ENCODE assay signal across 16 mouse cellular contexts in genomic region chr11:24095656-24096353, GRCm38 (mm10). TPM values are rescaled to one million over a fixed set of nuclear protein-coding genes. Genes with fewer than 3 reads are reported as not detected.
DNase-seq lines count a peak whose midpoint lies in the region; ATAC-seq and TF ChIP-seq lines count a peak whose summit lies in the region.
"Had no signal": no experiment of that assay in that cellular context is flagged by ENCODE, and none has a peak within 500 bp of the region (broad histone marks: within the 10 kb centered on the region; RNA-seq: fewer than 3 reads in every experiment).

No protein-coding gene starts in this region.

- no peak for DNase-seq in layer of hippocampus, adult 2 months (ENCODE audit: low spot score in 2 of 2)
- no peak for DNase-seq in layer of hippocampus, postnatal 14 days (ENCODE audit: low spot score in 2 of 2)
- DNase-seq in brain, embryonic 14.5 days (ENCODE audit: low read depth) = peak; percentile 95
- DNase-seq in forebrain, embryonic 14.5 days (ENCODE audit: low spot score) = peak; percentile 94
- DNase-seq in liver, embryonic 13.5 days = no peak
- DNase-seq in ovary, postnatal 36 days (ENCODE audit: low spot score) = no peak
- DNase-seq in kidney, postnatal 10 days = no peak
- no peak for DNase-seq in gastrocnemius, postnatal 10 days
- DNase-seq: cerebellum, postnatal 10 days; gastrocnemius, adult 2 months; kidney, adult 18-20 months; lung, postnatal 10 days; right cerebral cortex, postnatal 14 days; thymus, postnatal 4 days had no signal

- peak overlapping the region; percentile 30 for H3K4me3 ChIP-seq in layer of hippocampus, adult 2 months
- peak overlapping the region; percentile 13 for H3K4me3 ChIP-seq in forebrain, embryonic 14.5 days (ENCODE audit: low read depth, low read length)
- no peak overlapping the region for H3K4me3 ChIP-seq in liver, embryonic 13.5 days (replicated peaks)
- H3K4me3 ChIP-seq: gastrocnemius, adult 2 months; heart, embryonic 15.5 days had no signal

- peaks cover 10% of the 10 kb centered on the region for H3K36me3 ChIP-seq in forebrain, embryonic 14.5 days (ENCODE audit: control insufficient read depth, insufficient read depth, low read length)
- peaks cover 30% of the 10 kb centered on the region for H3K36me3 ChIP-seq in liver, embryonic 13.5 days
- H3K36me3 ChIP-seq: heart, embryonic 15.5 days had no signal

- peak; percentile 87 for ATAC-seq in forebrain, embryonic 14.5 days
- no peak for ATAC-seq in liver, embryonic 13.5 days (ENCODE audit: low read depth)

- no peaks in the 10 kb centered on the region for H3K9me3 ChIP-seq in forebrain, embryonic 14.5 days (replicated peaks; ENCODE audit: control insufficient read depth, low read length)
- no peaks in the 10 kb centered on the region for H3K9me3 ChIP-seq in liver, embryonic 13.5 days (replicated peaks)
- H3K9me3 ChIP-seq: heart, embryonic 15.5 days had no signal

- H3K27me3 ChIP-seq in forebrain, embryonic 14.5 days (replicated peaks; ENCODE audit: control insufficient read depth, insufficient read depth, low read length) = no peaks in the 10 kb centered on the region
- no peaks in the 10 kb centered on the region for H3K27me3 ChIP-seq in liver, embryonic 13.5 days
- H3K27me3 ChIP-seq: heart, embryonic 15.5 days had no signal

- peaks cover 86% of the 10 kb centered on the region for H3K4me1 ChIP-seq in forebrain, embryonic 14.5 days (ENCODE audit: control insufficient read depth, insufficient read depth, low read length)
- peaks cover 86% of the 10 kb centered on the region for H3K4me1 ChIP-seq in liver, embryonic 13.5 days (replicated peaks)

- H3K27ac ChIP-seq in layer of hippocampus, adult 2 months = peak overlapping the region; percentile 95
- H3K27ac ChIP-seq in forebrain, embryonic 14.5 days (ENCODE audit: low read depth, low read length) = peak overlapping the region; percentile 94
- peak overlapping the region; percentile 63 for H3K27ac ChIP-seq in liver, embryonic 13.5 days
- H3K27ac ChIP-seq: gastrocnemius, adult 2 months had no signal

- no peak for TF ChIP-seq POLR2A in brain, embryonic 14.5 days (IDR thresholded peaks at IDR 0.05; ENCODE audit: borderline replicate concordance, extremely low read depth, insufficient read depth, insufficient read length, poor library complexity, severe bottlenecking)

- 8% methylated on average over 7 of the region's 7 CpGs for WGBS in forebrain, embryonic 14.5 days
- WGBS in liver, embryonic 13.5 days (ENCODE audit: insufficient replicate concordance) = 76% methylated on average over 7 of the region's 7 CpGs

- H3K4me2 ChIP-seq in forebrain, embryonic 14.5 days (ENCODE audit: low read length) = peak overlapping the region; percentile 49
- H3K4me2 ChIP-seq in liver, embryonic 13.5 days = no peak overlapping the region
- H3K4me2 ChIP-seq: heart, embryonic 15.5 days had no signal

- TF ChIP-seq CTCF in layer of hippocampus, adult 2 months (conservative IDR thresholded peaks at IDR 0.05) = no peak
- no peak for TF ChIP-seq CTCF in brain, embryonic 14.5 days (IDR thresholded peaks at IDR 0.05; ENCODE audit: borderline replicate concordance, extremely low read depth, insufficient read depth, insufficient read length)

- peak overlapping the region; percentile 61 for H3K9ac ChIP-seq in forebrain, embryonic 14.5 days (ENCODE audit: low read length)
- H3K9ac ChIP-seq in liver, embryonic 13.5 days = no peak overlapping the region
- H3K9ac ChIP-seq: heart, embryonic 15.5 days had no signal

RNA-seq across cellular contexts. Expression of gene Bcl11a, which starts 17.9 kb away (rescaled TPM):
- 100 to 1,000 TPM; 117 to 121 TPM for total RNA-seq in layer of hippocampus, adult 2 months (2021)
- total RNA-seq in layer of hippocampus, postnatal 14 days (2021) = 100 to 1,000 TPM; 125 to 127 TPM
- 70.1 and 88.6 TPM in 2 replicates for polyA plus RNA-seq in brain, embryonic 14.5 days (2012; rRNA removed)
- polyA plus RNA-seq in forebrain, embryonic 14.5 days (2014; fragmentation: Nextera tagmentation; extraction: Ambion mirVana) = 148 and 174 TPM in 2 replicates
- 37.9 and 45.0 TPM in 2 replicates for polyA plus RNA-seq in liver, embryonic 13.5 days (2015; fragmentation: Nextera tagmentation; extraction: Ambion mirVana)
- total RNA-seq in gastrocnemius, postnatal 10 days (2021) = under 1 TPM; 0.54 to 0.97 TPM
- total RNA-seq: gastrocnemius, adult 2 months had no signal
- polyA plus RNA-seq: C2C12 had no signal

RNA-seq across cellular contexts. Expression of gene A830031A19Rik, which starts 21.0 kb away (rescaled TPM):
- 1 to 10 TPM; 1.3 to 1.7 TPM for total RNA-seq in layer of hippocampus, adult 2 months (2021)
- 1 to 10 TPM in 1 of 2 experiments, under 1 TPM in 1; 0.72 to 1.1 TPM for total RNA-seq in layer of hippocampus, postnatal 14 days (2021)
- polyA plus RNA-seq in brain, embryonic 14.5 days (2012; rRNA removed) = 0.15 and 0.16 TPM in 2 replicates
- polyA plus RNA-seq in forebrain, embryonic 14.5 days (2014; fragmentation: Nextera tagmentation; extraction: Ambion mirVana) = 0.32 and 0.41 TPM in 2 replicates
- polyA plus RNA-seq in liver, embryonic 13.5 days (2015; fragmentation: Nextera tagmentation; extraction: Ambion mirVana) = not detected in 2 replicates
- total RNA-seq in gastrocnemius, postnatal 10 days (2021) = not detected
- total RNA-seq: gastrocnemius, adult 2 months had no signal
- polyA plus RNA-seq: C2C12; heart, embryonic 15.5 days had no signal

Comparison
In these comparisons a context has a peak if more than half of its experiments do, and no peak if none do; other contexts are left out.
1. DNase-seq: peak in brain, embryonic 14.5 days (single experiment) and forebrain, embryonic 14.5 days (single experiment); none in layer of hippocampus, adult 2 months (0 of 2), layer of hippocampus, postnatal 14 days (0 of 2), liver, embryonic 13.5 days (single experiment), ovary, postnatal 36 days (single experiment), kidney, postnatal 10 days (single experiment) and gastrocnemius, postnatal 10 days (single experiment).
2. RNA of gene Bcl11a, which starts 17.9 kb away (total RNA-seq): 125 to 127 TPM in layer of hippocampus, postnatal 14 days and 117 to 121 TPM in layer of hippocampus, adult 2 months; 0.54 to 0.97 TPM in gastrocnemius, postnatal 10 days; every median in the first group is over 10 times any median in the second.
3. Peak in every context shown above with its lines, with median percentiles within 50 percentile points of each other: H3K27ac ChIP-seq.